Mouse (Mus musculus) MEL-GATA-1-ER (cell line): ENCODE measurements around the gene 6030408B16Rik.
A peak's percentile ranks its signal among the peaks of the same experiment; 100 is the strongest.
"Not testable (repeated sequence)": the region's sequence is repeated elsewhere in the genome, so short reads cannot be mapped to it uniquely, and the experiment has no call there.

Source experiments
- DNase-seq: peaks from one replicate; pipeline ENCODE4 v3.0.0-alpha.2; 2012; ENCODE audit warnings: low read depth; ENCODE audit errors: extremely low read depth

Gene 6030408B16Rik

DNA sequence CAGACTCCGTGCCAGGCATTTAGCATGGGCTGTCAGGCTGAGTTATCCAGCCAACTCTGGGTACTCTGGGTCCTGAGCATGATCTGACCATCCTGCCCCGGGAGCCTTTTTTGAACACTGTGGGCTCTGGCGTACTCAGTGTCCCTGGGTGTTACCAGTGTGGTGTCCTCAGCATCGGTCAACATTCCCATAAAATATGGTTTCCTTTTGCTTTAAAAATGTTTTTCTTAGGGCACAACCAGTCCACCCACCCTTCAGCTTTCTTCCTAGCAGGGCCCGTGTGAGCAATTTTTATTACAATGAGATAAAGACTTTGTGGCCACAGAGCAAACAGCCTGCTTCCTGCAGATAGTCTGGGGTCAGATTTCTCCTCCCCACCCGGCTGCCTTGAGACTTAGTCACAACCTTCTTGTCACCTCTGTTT, 27.6 kb downstream of the 6030408B16Rik start:
- DNase-seq: peak; percentile 87

DNA sequence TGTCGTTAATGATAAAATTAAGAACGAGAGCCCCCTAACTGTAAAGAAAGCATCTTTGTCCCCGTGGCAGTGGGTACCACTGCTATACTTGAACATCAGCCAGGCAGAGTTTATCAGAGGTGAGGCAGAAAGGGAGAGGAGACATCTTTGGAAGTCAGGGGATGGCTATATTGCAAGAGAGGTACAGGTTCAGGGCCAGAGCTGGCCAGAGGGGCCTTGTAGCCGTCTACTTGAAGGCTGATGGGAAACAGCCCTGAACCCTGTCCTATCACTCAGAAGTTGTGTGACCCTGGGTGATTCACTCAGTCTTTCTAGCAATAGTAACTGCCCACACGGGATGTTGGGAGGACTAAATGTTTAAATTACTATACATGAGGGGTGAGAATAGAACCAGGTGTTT, 28.1 kb downstream of the 6030408B16Rik start:
- no peak for DNase-seq

DNA sequence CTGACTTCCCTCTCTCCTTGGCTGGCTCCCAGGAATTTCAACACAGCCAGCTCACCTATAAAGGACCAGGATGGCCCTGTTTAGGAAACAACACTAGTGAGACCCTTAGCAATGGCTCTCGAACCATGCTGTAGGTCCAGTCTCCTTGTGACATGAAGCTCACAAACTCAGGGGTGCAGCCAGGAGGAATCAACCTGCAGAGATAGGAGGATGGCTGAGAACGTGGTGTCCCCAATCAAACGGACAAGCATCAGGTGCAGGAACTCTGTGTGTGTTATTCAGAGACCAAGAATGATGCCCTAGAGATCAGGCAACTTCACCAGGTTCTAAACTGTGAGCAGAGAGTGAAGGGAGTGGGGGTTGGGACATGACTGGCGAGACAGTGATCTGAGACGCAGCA, 29.1 kb downstream of the 6030408B16Rik start:
- DNase-seq: no peak

DNA sequence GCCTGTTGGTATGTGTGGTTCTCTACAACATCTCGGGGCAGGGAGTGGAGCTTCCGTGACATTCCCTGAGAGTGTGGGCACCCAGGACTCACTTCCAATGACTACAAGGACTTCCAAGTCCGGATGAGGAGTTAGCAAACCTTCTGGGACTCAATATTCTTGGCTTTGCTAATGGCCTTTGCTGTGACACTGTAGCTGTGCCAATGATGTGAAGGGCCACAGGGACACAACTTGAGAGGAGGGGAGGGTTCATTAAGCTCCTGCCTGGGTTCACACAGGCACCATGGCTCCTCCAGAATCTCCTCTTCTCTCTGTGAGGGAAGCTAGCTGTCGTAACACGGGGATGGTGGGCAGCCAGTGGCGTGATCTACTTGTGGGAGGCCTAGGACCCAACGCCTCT, 29.6 kb downstream of the 6030408B16Rik start:
- DNase-seq: no peak

DNA sequence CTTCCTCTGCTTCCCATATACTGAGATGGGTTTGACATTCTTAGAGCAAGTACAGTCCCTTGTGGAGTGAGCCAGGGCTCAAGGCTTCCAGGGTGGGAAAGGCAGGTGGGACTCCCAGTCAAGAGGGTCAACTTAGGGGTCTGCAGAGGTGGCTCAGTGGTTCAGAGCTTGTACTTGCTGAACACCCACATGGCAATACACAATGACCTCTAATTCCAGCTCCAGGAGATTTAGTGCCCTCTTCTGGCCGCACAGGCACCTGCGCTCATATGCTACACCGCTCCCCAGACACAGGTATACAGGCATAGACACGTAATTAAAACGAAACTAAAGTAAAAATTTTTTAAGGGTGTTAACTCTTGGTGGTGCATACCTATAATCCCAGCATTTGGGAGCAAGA, 30.5 kb downstream of the 6030408B16Rik start:
- no peak for DNase-seq

DNA sequence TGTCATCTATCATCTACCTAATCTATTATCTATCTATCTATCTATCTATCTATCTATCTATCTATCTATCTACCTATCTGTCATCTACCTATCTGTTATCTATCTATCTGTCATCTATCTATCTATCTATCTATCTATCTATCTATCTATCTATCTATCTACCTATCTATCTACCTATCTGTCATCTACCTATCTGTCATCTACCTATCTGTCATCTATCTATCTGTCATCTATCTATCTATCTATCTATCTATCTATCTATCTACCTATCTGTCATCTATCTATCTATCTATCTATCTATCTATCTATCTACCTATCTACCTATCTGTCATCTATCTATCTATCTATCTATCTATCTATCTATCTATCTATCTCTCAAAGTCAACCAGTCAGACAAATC, 31.4 kb downstream of the 6030408B16Rik start:
- not testable (repeated sequence) for DNase-seq

DNA sequence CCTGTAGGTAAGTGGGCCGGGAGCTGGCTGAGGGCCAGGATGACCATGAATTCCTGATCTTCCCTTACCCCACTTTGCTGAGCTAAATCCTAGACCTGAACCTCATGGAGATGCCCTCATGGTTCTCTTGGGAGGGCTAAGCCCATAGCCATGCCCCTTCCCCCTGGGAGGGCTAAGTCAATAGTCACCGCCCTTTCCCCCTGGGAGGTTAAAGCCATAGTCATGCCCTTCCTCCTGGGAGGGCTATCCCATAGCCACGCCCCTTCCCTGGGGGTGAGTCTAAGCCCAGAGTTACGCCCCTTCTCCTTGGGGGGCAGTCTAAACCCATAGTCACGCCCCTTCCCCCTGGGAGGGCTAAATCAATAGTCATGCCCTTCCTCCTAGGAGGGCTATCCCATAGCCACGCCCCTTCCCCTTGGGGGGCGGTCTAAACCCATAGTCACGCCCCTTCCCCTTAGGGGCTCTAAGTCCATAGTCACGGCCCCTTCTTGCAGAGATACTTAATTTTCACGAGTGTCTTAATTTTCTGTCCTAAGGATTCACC, 33.1 kb downstream of the 6030408B16Rik start:
- no peak for DNase-seq

DNA sequence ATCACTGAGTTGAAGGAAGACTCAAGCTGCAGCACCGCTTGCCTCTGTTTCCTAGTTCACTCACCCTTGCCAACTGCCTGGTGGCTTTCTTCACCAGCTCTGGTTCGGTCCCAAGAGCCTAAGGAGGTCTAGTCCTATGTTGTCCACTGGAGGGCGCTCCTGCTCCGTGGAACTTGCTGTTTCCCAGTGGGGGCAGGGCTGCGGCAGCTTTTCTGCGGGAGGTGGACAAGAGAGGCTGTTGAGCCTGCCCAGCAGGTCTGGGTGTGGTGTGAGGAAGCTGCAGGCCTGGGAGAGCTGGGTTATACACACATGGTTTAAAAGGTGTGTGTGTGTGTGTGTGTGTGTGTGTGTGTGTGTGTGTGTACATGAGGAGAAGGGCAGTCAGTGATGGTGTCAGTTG, 34.3 kb downstream of the 6030408B16Rik start:
- DNase-seq: peak; percentile 59

DNA sequence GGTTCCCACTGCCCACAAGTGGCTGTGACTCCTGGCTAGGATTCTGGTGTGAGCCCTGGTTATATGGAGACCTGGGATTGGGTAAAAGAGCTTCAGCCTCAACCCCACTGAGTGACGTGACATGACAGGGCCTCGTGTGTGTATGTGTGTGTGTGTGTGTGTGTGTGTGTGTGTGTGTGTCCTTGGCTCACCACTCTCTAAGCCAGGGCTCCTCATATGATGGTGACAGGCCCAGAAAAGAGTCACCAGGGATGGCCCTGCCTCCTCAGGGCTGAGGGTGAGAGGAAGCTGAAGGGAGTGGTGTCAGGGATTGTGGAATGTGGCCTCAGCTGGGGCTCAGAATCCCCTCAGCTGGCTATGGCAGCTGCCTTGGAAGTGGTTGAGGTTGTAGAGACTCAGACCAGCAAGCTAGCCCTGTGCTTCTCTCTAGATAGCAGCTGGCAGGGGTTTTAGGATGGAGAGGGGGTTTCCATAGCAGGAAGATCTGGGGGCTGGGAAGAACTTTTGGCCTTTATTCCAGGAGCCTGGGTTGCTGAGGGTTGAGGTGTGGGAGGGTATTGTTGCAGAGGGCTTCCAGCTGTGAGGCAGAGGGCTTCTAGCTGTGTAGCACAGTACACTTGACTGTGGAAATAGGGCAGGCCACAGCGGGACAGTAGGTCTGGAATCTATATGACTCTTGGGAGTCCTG, 36.0 kb downstream of the 6030408B16Rik start:
- no peak for DNase-seq

DNA sequence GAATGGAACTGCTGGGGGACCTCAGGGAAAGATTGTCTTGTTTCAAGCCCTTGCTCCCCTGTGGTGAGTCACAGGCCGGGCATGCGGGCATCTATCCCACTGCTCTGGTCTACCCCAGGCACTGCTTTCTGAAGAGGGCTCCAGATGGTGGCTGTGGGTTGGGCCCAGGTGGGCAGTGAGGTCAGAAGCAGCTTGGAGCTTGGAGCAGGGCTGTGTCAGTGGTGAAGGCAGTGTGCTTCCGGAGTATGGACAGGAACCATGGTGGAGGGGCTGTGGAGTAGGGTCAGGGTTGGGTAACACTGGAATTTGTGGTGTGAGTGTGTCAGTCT, 36.5 kb downstream of the 6030408B16Rik start:
- no peak for DNase-seq

DNA sequence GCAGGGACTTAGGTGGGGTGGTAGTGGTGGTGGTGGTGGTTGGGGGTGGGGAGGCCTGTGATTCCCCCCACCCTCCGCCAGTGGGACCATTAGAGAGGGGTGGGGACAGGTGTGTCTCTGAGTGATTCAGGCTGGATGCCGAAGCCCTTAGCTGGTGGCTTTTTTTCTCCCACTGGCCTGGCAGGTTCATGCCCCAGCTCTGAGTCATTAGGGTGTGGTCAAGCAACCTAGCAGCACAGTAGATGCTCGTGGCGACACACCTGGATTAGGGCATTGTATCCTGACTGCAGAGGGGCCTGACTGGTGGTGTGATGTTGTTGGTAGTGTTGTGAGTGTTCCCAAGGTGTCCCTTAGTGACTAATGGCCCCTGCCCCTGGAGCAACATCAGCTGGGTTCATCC, 38.1 kb downstream of the 6030408B16Rik start:
- DNase-seq: no peak

DNA sequence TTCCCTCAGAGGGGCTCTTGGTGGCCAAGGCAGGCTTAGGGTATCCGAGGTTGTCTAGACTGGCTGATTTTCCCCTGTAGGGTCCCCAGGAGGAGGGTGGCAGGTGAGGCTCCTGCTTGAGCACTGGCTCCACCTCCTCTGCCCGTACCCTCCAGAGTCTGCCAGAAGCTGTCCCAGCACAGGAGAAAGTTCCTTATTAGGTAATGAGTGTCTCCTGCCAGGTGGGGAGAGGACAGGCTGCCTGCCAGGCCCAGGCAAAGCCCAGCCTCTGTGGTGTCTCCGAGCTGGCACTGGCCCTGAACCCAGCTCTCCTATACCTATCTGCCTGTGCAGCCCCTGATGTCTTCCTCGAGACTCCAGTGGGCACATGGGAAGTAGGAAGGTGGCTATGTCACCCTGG, 39.4 kb downstream of the 6030408B16Rik start:
- no peak for DNase-seq

DNA sequence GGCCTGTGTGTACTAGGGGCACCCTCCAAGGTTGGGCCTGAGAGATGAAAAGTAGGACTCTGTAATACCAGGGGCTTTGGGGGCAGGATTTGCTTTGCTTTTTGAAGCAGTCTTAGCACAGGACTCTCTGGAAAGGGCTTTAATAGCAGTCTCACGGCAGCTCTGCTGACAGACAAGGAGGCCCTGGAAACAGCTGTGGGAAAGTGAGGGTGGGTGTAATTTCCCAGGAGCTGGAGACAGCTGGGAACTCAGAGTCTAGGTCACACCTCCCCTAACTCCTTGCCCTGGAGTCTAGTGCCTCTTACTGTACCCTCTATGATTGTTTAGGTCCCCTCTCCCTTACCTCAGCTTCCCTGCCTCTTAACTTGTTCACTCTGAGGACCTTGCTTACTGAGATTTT, 40.2 kb downstream of the 6030408B16Rik start:
- DNase-seq: no peak

DNA sequence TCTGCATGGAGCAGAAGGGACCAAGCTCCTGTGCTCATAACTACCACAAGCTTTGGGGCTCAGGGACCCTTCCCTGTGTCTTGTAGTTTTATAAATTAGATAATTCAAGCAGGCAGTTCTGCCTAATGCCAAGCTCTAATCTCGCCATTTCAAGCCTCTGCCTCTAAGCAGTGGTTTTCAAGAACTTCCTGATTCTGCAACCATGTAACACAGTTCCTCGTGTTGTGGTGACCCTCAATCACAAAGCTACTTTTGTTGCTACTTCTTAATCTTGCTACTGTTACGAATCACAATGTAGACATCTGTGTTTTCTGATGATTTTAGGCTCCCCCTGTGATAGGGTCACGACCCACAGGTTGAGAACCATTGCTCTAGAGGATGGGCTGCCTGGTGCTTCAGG, 40.6 kb downstream of the 6030408B16Rik start:
- no peak for DNase-seq

DNA sequence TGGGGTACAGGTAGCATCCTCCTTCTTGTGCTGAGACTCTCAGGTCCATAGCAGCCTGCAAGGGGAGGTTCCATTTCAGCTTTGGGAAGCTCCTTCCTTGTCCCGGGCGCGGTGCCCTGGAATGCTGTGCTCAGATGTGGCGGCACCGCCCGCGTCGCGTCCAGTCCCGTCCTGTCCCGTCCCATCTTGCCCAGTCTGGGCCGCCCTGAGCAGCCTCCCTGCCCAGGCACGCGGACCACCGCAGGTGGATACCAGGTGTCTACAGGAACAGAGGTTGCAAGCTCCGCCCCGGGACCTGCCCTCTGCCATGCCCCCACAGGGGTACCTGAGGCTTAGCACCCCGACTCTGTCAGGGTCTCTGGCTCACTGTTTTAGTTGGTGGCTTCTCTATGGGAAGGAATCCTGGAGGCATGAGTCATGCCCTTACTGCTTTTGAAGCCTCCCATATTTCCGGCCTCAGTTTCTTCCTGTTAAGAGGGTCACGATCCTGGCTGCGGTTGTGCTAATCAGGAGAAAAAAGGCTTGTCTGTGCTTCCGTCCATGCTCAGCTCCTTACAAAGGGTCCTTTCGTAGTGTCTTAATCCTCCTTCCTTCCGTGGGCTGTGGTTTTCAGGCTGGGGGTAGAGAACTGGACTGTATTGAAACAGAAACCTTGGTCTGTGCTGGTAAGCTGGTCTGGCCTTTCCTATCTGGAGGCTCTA, 43.6 kb downstream of the 6030408B16Rik start:
- peak; percentile 77 for DNase-seq

DNA sequence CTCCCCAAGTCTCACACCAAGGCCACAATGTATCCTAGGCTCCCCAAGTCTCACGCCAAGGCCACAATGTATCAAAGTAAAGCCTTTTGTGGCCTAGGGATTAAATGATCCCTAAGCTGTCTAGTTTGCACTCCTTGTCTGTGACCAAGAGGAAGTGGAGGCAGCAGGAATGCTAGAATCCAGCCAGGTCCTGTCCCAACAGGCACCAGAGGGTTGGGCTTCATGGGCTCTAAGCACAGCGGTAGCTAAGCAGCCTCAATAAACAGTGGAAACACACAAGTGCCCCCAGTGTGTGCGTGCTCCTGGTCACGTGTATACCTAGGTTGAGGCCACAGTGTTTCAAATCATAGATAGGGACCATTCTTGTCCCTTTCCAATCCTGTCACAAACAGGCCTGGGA, 45.3 kb downstream of the 6030408B16Rik start:
- no peak for DNase-seq

DNA sequence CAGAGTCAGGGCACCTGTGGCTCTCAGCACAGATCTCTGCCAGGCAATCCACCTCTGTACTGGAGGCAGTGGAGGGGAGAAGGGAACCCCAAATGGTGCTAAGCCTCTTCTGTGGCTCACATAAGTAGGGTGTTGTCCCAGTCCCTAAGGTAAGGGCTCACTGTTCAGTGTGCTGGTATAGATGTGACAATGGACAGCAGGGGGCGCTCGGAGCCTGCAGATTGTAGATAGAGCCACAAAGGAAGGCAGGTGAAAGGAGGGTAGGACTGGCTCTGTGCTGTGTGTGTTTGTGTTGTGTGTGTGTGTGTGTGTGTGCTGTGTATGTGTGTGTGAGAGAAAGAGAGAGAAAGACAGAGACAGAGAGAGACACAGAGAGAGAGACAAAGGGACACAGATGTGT, 46.5 kb downstream of the 6030408B16Rik start:
- DNase-seq: peak; percentile 64

DNA sequence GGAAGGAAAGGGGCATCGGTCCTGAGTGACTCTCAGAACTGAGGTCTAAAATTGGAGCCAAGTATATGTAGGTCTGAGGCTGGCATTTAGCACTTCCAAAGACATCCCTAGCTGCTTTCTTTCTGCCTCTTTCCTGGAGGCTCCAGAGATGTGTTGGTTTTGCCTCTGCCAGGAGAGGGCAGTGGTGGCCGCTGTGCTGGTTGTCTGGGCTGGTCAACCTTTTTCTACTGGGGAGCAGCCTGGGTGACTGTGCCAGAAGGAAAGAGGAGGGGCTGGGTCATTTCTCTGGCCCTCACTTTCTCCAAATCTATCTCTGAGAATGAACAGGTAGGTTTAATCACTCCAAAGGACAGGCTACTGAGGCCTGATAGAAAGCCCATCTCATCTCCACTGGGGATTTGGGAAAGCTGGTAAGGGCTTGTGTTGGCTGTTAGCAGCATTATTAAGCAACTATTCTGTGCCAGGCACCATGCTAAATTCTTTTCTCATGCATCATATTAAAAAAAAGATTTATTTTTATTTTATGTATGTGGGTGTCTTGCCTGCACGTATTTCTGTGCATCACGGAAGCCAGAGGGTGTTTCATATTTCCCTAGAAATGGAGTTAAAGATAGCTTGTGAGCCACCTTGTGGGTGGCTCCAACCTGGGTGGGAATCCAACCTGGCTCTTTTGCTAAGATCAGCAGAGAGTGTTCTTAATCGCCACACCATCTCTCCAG, 48.9 kb downstream of the 6030408B16Rik start:
- DNase-seq: no peak
